Mouse (Mus musculus) myocyte (in vitro differentiated cells): ENCODE data around the gene Rasgef1c. TPM values are rescaled to one million over a fixed set of nuclear protein-coding genes. Genes with fewer than 3 reads are reported as not detected.

Experiments used
- H3K27me3 ChIP-seq: one replicate; pipeline ENCODE4 v1.6.1; 2011; ENCODE audit not compliant: control insufficient read depth, insufficient read depth, insufficient read length
- H3K36me3 ChIP-seq: one replicate; pipeline ENCODE4 v1.6.1; 2011; ENCODE audit not compliant: control insufficient read depth, insufficient read depth
- H3K4me2 ChIP-seq: one replicate; pipeline ENCODE4 v1.6.1; 2011; ENCODE audit warnings: low read depth, control low read depth
- H3K4me3 ChIP-seq: one replicate; pipeline ENCODE4 v1.5.1; 2011; ENCODE audit warnings: mild to moderate bottlenecking, control low read depth, moderate library complexity
- H3K79me2 ChIP-seq: one replicate; pipeline ENCODE4 v1.6.1; 2011; ENCODE audit not compliant: control insufficient read depth, insufficient read depth
- H3ac ChIP-seq: one replicate; pipeline ENCODE4 v1.6.1; 2011; ENCODE audit not compliant: control insufficient read depth, insufficient read length
- CEBPB ChIP-seq: IDR thresholded peaks from 2 replicates; pipeline ENCODE4 v1.6.1; 2011; ENCODE audit warnings: mild to moderate bottlenecking, moderate library complexity; ENCODE audit not compliant: poor library complexity, insufficient read depth, severe bottlenecking
- E2F4 ChIP-seq: IDR thresholded peaks from one replicate; pipeline ENCODE4 v1.6.1; 2011; ENCODE audit warnings: mild to moderate bottlenecking, control low read depth, moderate library complexity; ENCODE audit not compliant: insufficient read depth
- MAX ChIP-seq: IDR thresholded peaks from one replicate; pipeline ENCODE4 v1.6.1; 2011; ENCODE audit warnings: low read depth, mild to moderate bottlenecking, control low read depth
- MYOD1 ChIP-seq, 3 experiments: IDR thresholded peaks; one replicate each; pipeline ENCODE4 v1.6.1; 2011; ENCODE audit warnings: control low read depth in 2 of 3, low read depth in 2 of 3, mild to moderate bottlenecking in 2 of 3, moderate library complexity in 1 of 3; ENCODE audit not compliant: insufficient read length in 2 of 3, control insufficient read depth in 1 of 3
- MYOG ChIP-seq, 3 experiments: IDR thresholded peaks; one replicate each; pipeline ENCODE4 v1.6.1; 2011; ENCODE audit warnings: control low read depth in 2 of 3, low read depth in 2 of 3, mild to moderate bottlenecking in 2 of 3; ENCODE audit not compliant: insufficient read length in 2 of 3, control insufficient read depth in 1 of 3, insufficient read depth in 1 of 3
- POLR2A ChIP-seq: IDR thresholded peaks from one replicate; pipeline ENCODE4 v1.6.1; 2011; ENCODE audit warnings: low read depth, mild to moderate bottlenecking, control low read depth, moderate library complexity; ENCODE audit not compliant: insufficient read length
- POLR2AphosphoS2 ChIP-seq: IDR thresholded peaks from one replicate; pipeline ENCODE4 v1.6.1; 2011; ENCODE audit warnings: low read depth, control low read depth; ENCODE audit not compliant: insufficient read length
- REST ChIP-seq: IDR thresholded peaks from one replicate; pipeline ENCODE4 v1.6.1; 2011; ENCODE audit warnings: mild to moderate bottlenecking, control low read depth, moderate library complexity; ENCODE audit not compliant: insufficient read depth, insufficient read length
- SRF ChIP-seq: IDR thresholded peaks from one replicate; pipeline ENCODE4 v1.6.1; 2011; ENCODE audit warnings: low read depth; ENCODE audit not compliant: control insufficient read depth, insufficient read length
- TCF12 ChIP-seq: IDR thresholded peaks from one replicate; pipeline ENCODE4 v1.6.1; 2011; ENCODE audit warnings: mild to moderate bottlenecking, control low read depth; ENCODE audit not compliant: poor library complexity, insufficient read depth, severe bottlenecking
- TCF3 ChIP-seq: IDR thresholded peaks from one replicate; pipeline ENCODE4 v1.6.1; 2011; ENCODE audit warnings: low read depth, control low read depth; ENCODE audit not compliant: insufficient read length
- USF1 ChIP-seq: IDR thresholded peaks from one replicate; pipeline ENCODE4 v1.6.1; 2011; ENCODE audit warnings: low read depth, mild to moderate bottlenecking, control low read depth, moderate library complexity
- polyA plus RNA-seq: library from polyadenylated mRNA; unstranded; fragments of >200 nt; fragmentation: generic; extraction: Trizol; gene quantifications from one replicate; pipeline ENCODE4 v1.2.1, GENCODE M21; 2012; ENCODE audit warnings: missing spikeins

Gene Rasgef1c
- polyA plus RNA-seq, 1 experiment: not detected

DNA sequence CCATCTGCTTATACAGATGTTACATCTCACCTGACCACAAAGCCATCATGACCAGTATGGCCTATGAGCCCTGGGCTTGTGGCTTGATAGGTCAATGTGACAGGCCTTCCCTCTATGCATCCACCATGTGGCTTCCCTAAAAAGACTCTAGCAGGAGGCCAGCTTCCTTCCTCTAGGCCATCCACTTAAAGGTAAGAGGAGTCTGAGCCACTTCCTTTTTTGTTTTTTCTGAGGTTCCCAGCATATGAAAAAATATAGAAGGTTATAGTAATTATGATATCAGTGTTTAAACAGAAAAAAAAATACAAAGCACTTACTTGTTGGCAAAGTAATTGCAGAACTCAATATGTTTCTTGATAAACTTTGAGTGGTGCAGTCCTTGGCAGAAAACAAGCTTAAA, 117.2 kb downstream of the Rasgef1c start:
- Histone ChIP-seq H3K36me3 (no peaks in the 10 kb centered on the region), H3K79me2 (no peaks in the 10 kb centered on the region), H3ac (no peak overlapping the region), H3K4me2 (no peak overlapping the region), H3K27me3 (peaks cover 26% of the 10 kb centered on the region), H3K4me3 (no peak overlapping the region)
- no peak for TF ChIP-seq TCF12
- TF ChIP-seq MYOG (IDR thresholded peaks at IDR 0.05; ENCODE audit: control insufficient read depth in 1 of 3, insufficient read depth in 1 of 3, insufficient read length in 2 of 3, low read depth in 2 of 3): no peak
- TF ChIP-seq MYOD1 (IDR thresholded peaks at IDR 0.05; ENCODE audit: control insufficient read depth in 1 of 3, insufficient read length in 2 of 3, low read depth in 2 of 3): no peak
- no peak for TF ChIP-seq CEBPB
- no peak for TF ChIP-seq REST
- TF ChIP-seq MAX: no peak
- TF ChIP-seq POLR2AphosphoS2: no peak
- no peak for TF ChIP-seq TCF3
- no peak for TF ChIP-seq SRF
- no peak for TF ChIP-seq POLR2A
- no peak for TF ChIP-seq USF1
- no peak for TF ChIP-seq E2F4

DNA sequence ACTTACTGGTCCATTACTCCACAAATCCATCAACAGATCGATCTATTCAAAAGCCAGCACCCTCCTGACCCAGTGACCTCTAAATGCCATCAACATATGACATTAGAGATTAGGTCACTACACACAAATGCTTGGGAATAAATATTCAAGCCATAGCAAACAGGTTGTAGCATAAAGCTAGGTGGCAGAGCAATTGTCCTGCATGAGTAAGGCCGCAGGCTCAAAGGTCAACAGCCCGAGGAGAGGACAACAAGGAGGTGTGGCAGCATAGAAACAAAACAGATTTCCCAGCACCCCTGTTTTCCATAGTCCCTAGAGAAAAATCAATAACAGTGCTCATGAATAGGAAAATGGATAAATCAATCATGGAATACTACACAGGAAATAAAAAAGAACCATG, 120.5 kb downstream of the Rasgef1c start:
- Histone ChIP-seq H3ac (no peak overlapping the region), H3K36me3 (no peaks in the 10 kb centered on the region), H3K4me2 (no peak overlapping the region), H3K79me2 (no peaks in the 10 kb centered on the region), H3K4me3 (no peak overlapping the region), H3K27me3 (peaks cover 39% of the 10 kb centered on the region)
- TF ChIP-seq POLR2AphosphoS2: no peak
- TF ChIP-seq CEBPB: no peak
- no peak for TF ChIP-seq TCF3
- TF ChIP-seq USF1: no peak
- no peak for TF ChIP-seq MYOD1 (IDR thresholded peaks at IDR 0.05; ENCODE audit: control insufficient read depth in 1 of 3, insufficient read length in 2 of 3, low read depth in 2 of 3)
- TF ChIP-seq MYOG (IDR thresholded peaks at IDR 0.05; ENCODE audit: control insufficient read depth in 1 of 3, insufficient read depth in 1 of 3, insufficient read length in 2 of 3, low read depth in 2 of 3): no peak
- no peak for TF ChIP-seq POLR2A
- TF ChIP-seq E2F4: no peak
- TF ChIP-seq REST: no peak
- no peak for TF ChIP-seq TCF12
- TF ChIP-seq SRF: no peak
- TF ChIP-seq MAX: no peak

DNA sequence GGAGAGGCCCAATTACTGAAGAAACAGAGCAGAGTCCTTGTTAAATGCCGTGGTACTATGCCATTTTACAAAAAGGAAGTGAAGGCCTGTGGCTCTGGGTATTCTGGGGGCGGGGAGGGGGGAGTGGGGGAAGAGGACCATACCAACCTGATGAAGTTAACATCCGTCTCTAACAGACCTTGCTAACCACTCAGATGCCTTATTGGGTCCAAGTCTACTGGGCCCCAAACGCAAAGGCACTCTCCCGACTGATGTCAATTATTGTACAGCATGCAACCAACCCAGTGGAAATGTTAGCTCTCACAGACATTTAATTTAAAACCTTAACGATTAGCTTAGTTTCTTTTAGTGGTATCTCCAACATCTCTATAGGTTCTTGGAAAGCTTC, 122.8 kb downstream of the Rasgef1c start:
- H3K4me3 ChIP-seq: no peak overlapping the region

DNA sequence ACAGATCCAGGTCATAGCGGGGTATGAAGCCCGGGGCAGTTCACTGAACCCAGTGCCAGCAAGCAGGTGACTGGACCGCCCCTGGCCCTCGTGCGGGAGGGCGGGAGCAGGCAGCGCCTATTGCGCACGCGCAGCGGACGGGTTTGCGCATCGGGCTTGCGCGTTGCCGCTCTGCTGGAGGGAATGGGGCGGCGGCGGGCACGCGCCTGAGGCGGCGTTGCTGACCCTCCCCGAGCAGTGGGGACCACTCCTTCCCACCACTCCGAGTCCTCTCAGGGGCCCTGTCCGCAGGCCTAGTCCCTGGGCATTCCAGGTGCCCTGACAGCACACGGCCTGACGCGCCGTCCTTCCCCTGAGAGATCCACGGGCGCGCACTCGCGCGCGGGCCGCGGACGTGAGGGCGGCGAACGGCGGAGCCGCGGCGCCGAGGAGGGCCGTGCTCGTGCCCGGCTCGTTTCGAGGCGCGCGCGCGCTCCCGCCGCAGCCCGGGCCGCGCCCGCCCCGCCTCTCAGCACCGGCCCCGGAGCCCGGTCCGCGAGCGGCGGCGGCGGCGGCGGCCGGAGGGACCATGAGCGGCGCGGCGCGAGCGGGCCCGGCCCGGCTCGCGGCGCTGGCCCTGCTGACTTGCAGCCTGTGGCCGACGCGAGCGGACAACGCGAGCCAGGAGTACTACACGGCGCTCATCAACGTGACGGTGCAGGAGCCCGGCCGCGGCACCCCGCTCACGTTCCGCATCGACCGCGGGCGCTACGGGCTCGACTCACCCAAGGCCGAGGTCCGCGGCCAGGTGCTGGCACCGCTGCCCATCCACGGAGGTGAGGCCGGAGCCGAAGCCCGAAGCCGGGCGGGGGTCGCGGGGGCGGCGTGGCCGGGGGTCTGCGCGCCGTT, 123.4 kb downstream of the Rasgef1c start, which contains the start of gene Rnf130:
Gene Rnf130 (plus strand): TSS at position 514 of the 888 bp plus-strand sequence.
- Histone ChIP-seq H3K79me2 (no peaks in the 10 kb centered on the region), H3K4me3 (no peak within 1 kb of the TSS), H3K27me3 (peaks cover 26% of the 10 kb centered on the region), H3ac (no peak within 1 kb of the TSS), H3K4me2 (no peak within 1 kb of the TSS), H3K36me3 (no peaks in the 10 kb centered on the region)
- TF ChIP-seq POLR2A (no peak), REST (no peak)

More for the DNA sequence above, 122.8 kb downstream of the Rasgef1c start:
- no peak overlapping the region for H3ac ChIP-seq
- TF ChIP-seq POLR2A: no peak
- TF ChIP-seq MYOD1 (IDR thresholded peaks at IDR 0.05; ENCODE audit: control insufficient read depth in 1 of 3, insufficient read length in 2 of 3, low read depth in 2 of 3): no peak
- no peak for TF ChIP-seq POLR2AphosphoS2
- TF ChIP-seq REST: no peak
- TF ChIP-seq MAX: no peak
- TF ChIP-seq TCF3: no peak
- no peak for TF ChIP-seq MYOG (IDR thresholded peaks at IDR 0.05; ENCODE audit: control insufficient read depth in 1 of 3, insufficient read depth in 1 of 3, insufficient read length in 2 of 3, low read depth in 2 of 3)
- TF ChIP-seq CEBPB: no peak
- TF ChIP-seq USF1: no peak
- no peak for TF ChIP-seq TCF12
- no peak for TF ChIP-seq E2F4
- no peak overlapping the region for H3K4me2 ChIP-seq
- no peaks in the 10 kb centered on the region for H3K36me3 ChIP-seq
- H3K79me2 ChIP-seq: no peaks in the 10 kb centered on the region
- peaks cover 26% of the 10 kb centered on the region for H3K27me3 ChIP-seq
